Mouse (Mus musculus) lung, postnatal 0 days (tissue): ENCODE measurements around the gene Wbp2.
A peak's percentile ranks its signal among the peaks of the same experiment; 100 is the strongest.

Source experiments
- CTCF ChIP-seq: IDR thresholded peaks from 2 replicates; pipeline ENCODE4 v1.5.1; 2016; ENCODE audit warnings: antibody characterized with exemption, mild to moderate bottlenecking
- EP300 ChIP-seq: IDR thresholded peaks from 2 replicates; pipeline ENCODE4 v1.6.1; 2016; ENCODE audit warnings: antibody characterized with exemption, mild to moderate bottlenecking, control low read depth

DNA sequence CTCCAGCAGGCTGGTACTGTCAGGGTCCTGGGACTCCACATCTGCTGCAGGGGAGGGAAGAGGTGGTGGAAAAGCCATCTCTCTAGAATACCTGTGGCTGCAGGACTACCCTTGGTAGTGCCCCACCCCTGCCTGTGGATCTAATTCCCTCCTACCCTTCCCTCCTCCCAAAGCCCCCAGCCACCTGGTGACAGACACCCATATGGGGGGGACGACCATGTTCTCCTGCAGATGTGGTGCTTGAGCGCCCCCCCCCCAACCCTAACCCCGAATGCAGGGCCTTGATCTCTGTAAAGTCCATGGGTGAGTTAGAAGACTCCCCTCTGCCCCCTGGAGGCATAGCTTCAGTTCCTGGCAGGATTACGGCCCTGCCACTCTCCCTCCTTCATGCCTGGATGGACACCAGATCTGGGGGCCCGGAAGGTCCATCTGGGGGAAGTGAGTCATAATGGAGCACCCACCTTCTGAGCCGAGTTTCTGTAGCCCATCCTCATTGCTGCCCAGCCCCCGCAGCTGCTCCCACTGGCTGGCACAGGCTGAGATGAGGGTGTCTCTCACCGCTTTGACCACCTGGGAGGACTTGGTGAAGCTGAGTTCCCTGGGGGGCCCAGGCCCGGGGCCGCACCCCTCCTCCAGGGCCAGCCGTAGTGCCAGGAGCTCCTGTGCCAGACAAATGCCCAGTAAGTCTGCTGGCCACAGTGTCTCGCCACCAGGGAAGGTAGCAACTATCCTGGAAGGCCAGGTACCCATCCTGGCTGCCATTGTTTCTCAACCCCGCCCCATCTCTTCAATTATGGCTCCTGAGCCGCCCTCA lies 20.4 kb upstream of the Wbp2 start:
- TF ChIP-seq CTCF (peak; percentile 52), EP300 (no peak)
